Mouse (Mus musculus): ENCODE results near the gene Atf7.
"Not testable (repeated sequence)": the region's sequence is repeated elsewhere in the genome, so short reads cannot be mapped to it uniquely, and the experiment has no call there.

The Atf7 gene

GRCm38 (mm10) chr15:102624970-102625686, at the start of gene Atf7, which contains the start of gene Gm28047:
Gene Atf7, minus strand, starts transcription at chr15:102625464.
Gene Gm28047, minus strand, starts transcription at chr15:102625067.
- peak; percentile 100 for DNase-seq

GRCm38 (mm10) chr15:102673548-102673947, 48.3 kb upstream of the Atf7 start:
- DNase-seq: peak; percentile 78

GRCm38 (mm10) chr15:102672215-102673071, 47.2 kb upstream of the Atf7 start, which contains the start of gene Atp5g2:
Gene Atp5g2, minus strand, starts transcription at chr15:102672352.
- DNase-seq: peak; percentile 34

- peak; percentile 88 for DNase-seq
Measured at GRCm38 (mm10) chr15:102671721-102672214, 46.5 kb upstream of the Atf7 start.

- peak; percentile 98 for DNase-seq
Measured at GRCm38 (mm10) chr15:102670767-102671575, 45.7 kb upstream of the Atf7 start.

- no peak for DNase-seq
Measured at GRCm38 (mm10) chr15:102670281-102670680, 45.0 kb upstream of the Atf7 start.

GRCm38 (mm10) chr15:102669571-102669970, 44.3 kb upstream of the Atf7 start:
- DNase-seq: no peak

- peak; percentile 86 for DNase-seq
Measured at GRCm38 (mm10) chr15:102665494-102665893, 40.2 kb upstream of the Atf7 start.

- no peak for DNase-seq
Measured at GRCm38 (mm10) chr15:102663825-102664224, 38.6 kb upstream of the Atf7 start.

- not testable (repeated sequence) for DNase-seq
Measured at GRCm38 (mm10) chr15:102662601-102663000, 37.3 kb upstream of the Atf7 start.

GRCm38 (mm10) chr15:102657926-102658381, 32.7 kb upstream of the Atf7 start:
- DNase-seq: no peak

- peak; percentile 65 for DNase-seq
Measured at GRCm38 (mm10) chr15:102656658-102657057, 31.4 kb upstream of the Atf7 start.

- DNase-seq: not testable (repeated sequence)
Measured at GRCm38 (mm10) chr15:102651928-102652660, 26.8 kb upstream of the Atf7 start.

- DNase-seq: no peak
Measured at GRCm38 (mm10) chr15:102651107-102651506, 25.8 kb upstream of the Atf7 start.

- no peak for DNase-seq
Measured at GRCm38 (mm10) chr15:102635817-102636216, 10.6 kb upstream of the Atf7 start.

GRCm38 (mm10) chr15:102634684-102635083, 9.4 kb upstream of the Atf7 start:
- no peak for DNase-seq

- DNase-seq: peak; percentile 77
Measured at GRCm38 (mm10) chr15:102625687-102626055, 407 bp upstream of the Atf7 start.

- DNase-seq: peak; percentile 22
Measured at GRCm38 (mm10) chr15:102624291-102624969, 834 bp downstream of the Atf7 start.

- DNase-seq: no peak
Measured at GRCm38 (mm10) chr15:102623121-102623520, 2.1 kb downstream of the Atf7 start.

- DNase-seq: no peak
Measured at GRCm38 (mm10) chr15:102622536-102622935, 2.7 kb downstream of the Atf7 start.

- DNase-seq: no peak
Measured at GRCm38 (mm10) chr15:102620765-102621164, 4.5 kb downstream of the Atf7 start.
